Mouse (Mus musculus) cerebellum, adult 9-11 months (tissue): ENCODE measurements around the gene Chrne.

Experiments used
- DNase-seq: peaks from one replicate; pipeline ENCODE4 v3.0.0; 2022

Gene Chrne

DNA sequence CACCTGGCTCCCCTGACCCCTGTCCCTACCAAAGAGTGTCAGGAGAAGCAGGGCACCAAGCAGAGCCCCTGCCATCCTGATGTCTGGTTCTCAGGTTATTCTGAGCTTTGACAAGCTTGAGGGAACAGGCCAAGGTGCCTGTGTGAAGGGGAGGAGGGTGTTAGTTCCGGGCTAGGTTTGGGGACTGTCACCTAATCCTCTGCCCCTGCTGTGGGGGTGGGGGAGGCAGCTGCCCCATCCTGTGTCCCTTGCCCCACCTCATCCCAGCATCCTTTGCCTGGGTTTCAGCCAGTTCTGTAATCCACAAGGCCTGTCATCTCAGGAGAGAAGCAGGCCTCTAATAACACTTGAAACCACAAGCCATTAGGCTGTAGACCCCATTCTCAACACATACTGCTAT, at the start of gene Chrne:
Gene Chrne (minus strand): TSS at position 116 of the 400 bp plus-strand sequence.
- no peak for DNase-seq

GRCm38 (mm10) chr11:70668335-70668770, 49.3 kb upstream of the Chrne start:
- no peak for DNase-seq

- DNase-seq: peak; percentile 36
Measured at GRCm38 (mm10) chr11:70667271-70668150, 48.5 kb upstream of the Chrne start.

DNA sequence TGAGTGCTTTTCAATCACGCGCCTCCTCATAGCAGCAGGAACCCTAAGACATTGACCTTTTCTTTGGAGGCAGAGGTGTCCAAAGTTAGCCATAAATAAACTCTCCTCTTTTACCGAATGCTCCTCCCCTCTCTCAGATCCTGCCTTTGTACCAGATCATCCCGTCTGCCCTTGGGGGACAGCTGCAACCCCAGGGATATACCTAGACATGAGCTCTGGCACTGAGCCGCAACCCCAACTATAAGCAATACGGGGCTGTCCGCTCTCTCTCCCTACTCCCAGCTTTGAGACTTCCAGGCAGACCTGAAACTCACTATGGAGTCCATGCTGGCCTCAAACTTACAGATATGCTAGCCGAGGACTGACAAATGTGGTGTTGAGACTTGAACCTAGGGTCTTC, 47.7 kb upstream of the Chrne start:
- DNase-seq: peak; percentile 49

- DNase-seq: no peak
Measured at GRCm38 (mm10) chr11:70664741-70665140, 45.7 kb upstream of the Chrne start.

- DNase-seq: no peak
Measured at GRCm38 (mm10) chr11:70663957-70664356, 44.9 kb upstream of the Chrne start.

- no peak for DNase-seq
Measured at GRCm38 (mm10) chr11:70663101-70663500, 44.1 kb upstream of the Chrne start.

- no peak for DNase-seq
Measured at GRCm38 (mm10) chr11:70660571-70660970, 41.6 kb upstream of the Chrne start.

DNA sequence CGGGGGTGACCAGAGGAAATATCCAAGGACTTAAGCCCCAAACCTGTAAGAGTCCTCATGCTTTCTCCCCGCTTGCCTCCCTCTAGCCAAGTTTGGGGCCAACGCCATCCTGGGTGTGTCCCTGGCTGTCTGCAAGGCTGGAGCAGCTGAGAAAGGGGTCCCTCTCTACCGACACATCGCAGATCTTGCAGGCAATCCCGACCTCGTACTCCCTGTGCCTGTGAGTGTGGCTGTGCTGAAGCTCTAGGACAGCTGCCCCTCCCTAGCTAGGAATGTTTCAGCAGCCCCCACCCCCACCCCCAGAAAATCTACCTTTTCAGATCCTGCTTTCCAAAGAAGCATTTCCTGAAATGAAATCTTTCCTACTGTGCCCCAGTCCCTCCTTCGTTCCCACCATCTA, 39.9 kb upstream of the Chrne start:
- no peak for DNase-seq

GRCm38 (mm10) chr11:70658521-70658920, 39.5 kb upstream of the Chrne start:
- DNase-seq: no peak

- no peak for DNase-seq
Measured at GRCm38 (mm10) chr11:70657991-70658390, 39.0 kb upstream of the Chrne start.

- peak; percentile 40 for DNase-seq
Measured at GRCm38 (mm10) chr11:70657573-70657972, 38.6 kb upstream of the Chrne start.

- DNase-seq: peak; percentile 65
Measured at GRCm38 (mm10) chr11:70656964-70657363, 37.9 kb upstream of the Chrne start, which contains the start of gene Eno3. Gene Eno3, plus strand, starts transcription at chr11:70657202.

DNA sequence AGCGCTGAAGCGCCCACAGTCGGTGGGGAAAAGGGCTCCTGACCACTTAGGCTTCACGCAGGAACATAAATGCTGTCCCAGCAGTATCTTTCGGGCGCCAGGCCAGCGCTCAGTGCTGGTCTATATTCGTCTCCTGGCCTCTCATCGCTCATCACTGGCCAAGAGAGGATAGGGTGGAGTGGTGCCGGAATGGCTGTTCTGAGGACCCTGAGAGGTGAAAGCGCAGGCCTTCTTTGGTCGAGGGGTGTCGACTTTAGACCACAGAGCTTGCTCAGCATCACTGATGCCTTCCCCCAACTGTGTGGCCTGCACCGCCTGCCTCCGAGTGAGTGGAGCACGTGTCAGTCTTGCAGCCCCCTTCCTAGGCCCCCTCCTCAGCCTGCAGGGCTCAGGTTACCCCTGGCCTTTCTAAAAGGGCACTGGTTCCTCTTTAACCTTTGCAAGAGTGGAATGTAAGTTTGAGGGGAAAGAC, 37.5 kb upstream of the Chrne start:
- peak; percentile 70 for DNase-seq

DNA sequence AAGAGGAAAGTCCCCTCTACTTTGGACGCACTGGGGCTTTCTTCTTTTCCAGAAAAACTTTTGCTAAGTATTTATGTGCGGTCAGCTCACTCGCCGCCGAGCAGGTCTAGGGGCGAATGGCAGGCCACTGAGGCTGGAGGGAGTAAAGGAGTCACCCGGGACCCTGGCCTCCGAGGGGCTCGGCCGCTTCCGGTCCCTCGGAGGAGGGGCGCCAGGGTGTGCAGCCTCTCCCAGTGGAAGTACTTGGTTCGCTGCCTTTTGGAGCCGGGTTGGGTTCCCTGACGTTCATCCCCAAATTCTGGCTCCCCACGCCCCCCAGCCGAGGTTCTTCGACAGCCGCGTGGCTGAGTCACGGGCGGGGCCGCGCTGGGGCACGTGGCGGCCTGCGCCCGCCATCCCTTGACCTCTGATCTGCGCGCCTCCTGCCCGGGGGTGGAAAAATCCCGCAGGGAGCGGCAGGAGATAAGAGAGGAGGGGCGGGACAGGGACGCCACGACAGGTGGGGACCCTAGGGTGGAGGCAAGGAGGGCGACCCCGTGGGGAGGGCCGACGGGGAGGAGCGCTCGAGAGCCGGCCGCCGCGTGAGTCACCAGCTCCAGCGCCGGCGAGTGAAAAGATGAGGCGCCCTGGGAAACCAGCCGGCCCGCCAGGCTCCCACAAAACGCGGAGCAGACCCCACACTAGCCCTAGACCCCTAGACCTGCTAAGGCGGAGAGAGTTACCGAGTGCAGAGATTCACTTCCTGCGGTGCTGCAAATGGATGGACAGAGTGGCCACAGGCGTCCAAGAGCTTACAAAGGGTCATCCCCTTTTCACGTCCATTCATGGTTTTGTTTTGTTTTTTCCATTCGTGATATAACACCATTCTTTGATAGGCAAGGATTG, 36.8 kb upstream of the Chrne start:
- DNase-seq: peak; percentile 74

DNA sequence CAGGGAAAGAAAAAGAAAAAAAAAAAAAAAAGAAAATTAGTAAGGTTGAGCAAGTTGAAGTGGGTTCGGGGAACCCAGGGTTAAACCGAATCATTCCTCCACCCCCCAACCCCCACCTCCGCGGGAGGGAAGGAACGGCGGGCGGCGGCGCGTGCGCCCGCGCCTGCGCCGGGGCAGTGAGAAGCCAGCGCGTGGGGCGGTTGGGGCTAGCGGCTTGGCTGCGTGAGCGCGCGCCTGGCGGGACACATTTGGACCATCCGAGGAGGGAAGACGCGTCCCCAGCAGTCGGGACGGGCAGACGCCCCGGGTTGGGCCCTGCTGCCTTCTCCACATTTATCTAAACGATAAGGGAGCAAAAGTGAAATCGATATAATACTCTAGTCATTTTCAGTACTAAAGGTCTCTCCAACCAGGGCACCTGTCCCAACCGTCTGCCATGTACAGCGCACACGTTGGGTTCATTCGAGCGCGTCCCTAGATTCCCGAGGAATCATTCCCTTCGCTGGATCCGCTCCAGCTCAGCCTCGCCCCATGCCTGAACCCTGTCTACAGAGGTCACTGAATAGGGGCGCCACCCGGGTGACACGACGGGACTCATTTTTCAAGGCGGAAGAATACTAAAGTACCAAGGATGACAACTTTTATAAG, 36.0 kb upstream of the Chrne start:
- DNase-seq: peak; percentile 87

DNA sequence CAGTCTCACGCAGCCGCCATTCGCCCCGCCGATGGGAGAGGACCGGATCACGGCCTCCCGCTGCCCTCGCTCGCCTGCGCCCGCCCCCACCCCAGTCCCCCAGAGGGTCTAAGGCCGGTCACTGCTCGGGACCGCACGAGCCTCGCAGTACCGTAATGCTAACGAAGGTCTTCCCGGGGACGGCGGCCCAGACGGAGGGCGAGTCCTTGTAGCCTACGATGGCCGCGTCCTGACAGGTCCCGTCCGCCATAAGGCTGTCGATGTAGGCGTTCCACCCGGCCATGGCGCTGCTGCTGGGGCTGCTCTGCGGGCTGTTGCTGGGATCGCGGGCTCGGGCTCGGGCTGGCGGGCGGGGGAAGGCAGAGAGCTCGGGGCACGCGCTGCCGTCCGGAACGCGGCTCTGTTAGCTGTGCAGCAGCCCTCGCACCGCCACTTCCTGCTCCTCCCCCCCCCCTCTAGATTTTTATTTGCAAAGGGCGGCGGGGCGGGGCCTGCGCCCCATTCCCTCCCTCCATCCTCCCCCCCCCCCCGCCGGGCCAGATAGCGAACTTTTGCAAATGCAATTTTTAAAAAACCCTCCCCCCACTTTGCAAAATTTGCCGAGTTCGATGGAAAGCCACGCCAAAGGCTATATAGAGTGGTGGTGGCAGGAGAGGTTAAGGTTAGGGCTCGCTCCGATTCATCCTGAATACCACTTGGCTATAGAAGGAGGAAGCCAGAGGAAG, 35.3 kb upstream of the Chrne start, which contains the start of gene Pfn1:
Gene Pfn1 (minus strand): TSS at position 447 of the 725 bp plus-strand sequence.
- peak; percentile 84 for DNase-seq

- peak; percentile 75 for DNase-seq
Measured at GRCm38 (mm10) chr11:70653345-70654197, 34.6 kb upstream of the Chrne start.

DNA sequence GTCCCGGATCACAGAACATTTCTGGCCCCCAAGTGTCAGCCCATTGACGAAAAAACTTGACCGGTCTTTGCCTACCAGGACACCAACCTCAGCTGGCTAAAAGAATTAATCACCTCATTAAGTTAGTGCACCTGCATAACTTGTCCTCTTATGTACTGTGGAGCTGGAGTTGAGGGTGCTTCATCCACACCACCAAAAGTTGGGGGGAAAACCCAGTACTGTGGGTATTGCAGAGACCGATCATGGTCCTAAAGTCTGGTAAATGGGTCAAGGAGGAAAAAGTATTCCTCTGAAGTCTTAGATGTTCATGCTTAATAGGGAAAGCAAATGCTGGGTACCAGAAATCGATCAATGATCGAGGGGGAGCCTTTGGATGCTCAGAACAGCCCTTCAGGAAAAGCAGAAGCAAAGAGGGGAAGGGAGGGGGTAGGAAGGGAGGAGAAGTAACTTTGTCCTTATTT, 33.9 kb upstream of the Chrne start:
- DNase-seq: peak; percentile 44

GRCm38 (mm10) chr11:70652029-70652883, 33.2 kb upstream of the Chrne start:
- DNase-seq: peak; percentile 55
